Mouse (Mus musculus) CH12.LX (cell line): ENCODE results near the gene Psmd9. TPM values are rescaled to one million over a fixed set of nuclear protein-coding genes. Genes with fewer than 3 reads are reported as not detected.

ENCODE experiments used
- DNase-seq: peaks from one replicate; pipeline ENCODE4 v3.0.0-alpha.2; 2013; ENCODE audit errors: extremely low read depth
- H3K27ac ChIP-seq: 2 replicates; pipeline ENCODE4 v1.5.1; 2012; ENCODE audit warnings: low read depth, mild to moderate bottlenecking, control low read depth, moderate library complexity; ENCODE audit not compliant: insufficient read depth
- H3K27me3 ChIP-seq: replicated peaks from 2 replicates; pipeline ENCODE3; 2012; ENCODE audit warnings: inconsistent platforms
- H3K36me3 ChIP-seq, 2 experiments: replicated peaks in 1 of 2; 2 replicates each; pipeline versions ENCODE3 to v1.6.1; 2012; ENCODE audit warnings: inconsistent platforms in 1 of 2, low read length in 1 of 2, mild to moderate bottlenecking in 1 of 2, mixed read lengths in 1 of 2, moderate library complexity in 1 of 2; ENCODE audit not compliant: control insufficient read depth in 1 of 2, insufficient read depth in 1 of 2
- H3K4me1 ChIP-seq, 2 experiments: 2 replicates each; pipeline ENCODE4 v1.6.1; 2012; ENCODE audit warnings: inconsistent platforms in 1 of 2, moderate library complexity in 1 of 2; ENCODE audit not compliant: insufficient read depth in 2 of 2, control insufficient read depth in 1 of 2
- H3K4me2 ChIP-seq: 2 replicates; pipeline ENCODE4 v1.6.1; 2012; ENCODE audit warnings: low read depth, mild to moderate bottlenecking, control low read depth; ENCODE audit not compliant: poor library complexity, insufficient read depth, severe bottlenecking
- H3K4me3 ChIP-seq, 3 experiments: fragments of 150-350 bp in 1 of 3; sonication (generic) in 1 of 3; replicated peaks in 1 of 3; 2 replicates each; pipeline versions ENCODE3 to v1.5.1; 2011 to 2012; ENCODE audit warnings: low read depth in 2 of 3, low read length in 2 of 3, mild to moderate bottlenecking in 2 of 3, moderate library complexity in 2 of 3, control low read depth in 1 of 3, improper control_type of control experiment in 1 of 3, inconsistent platforms in 1 of 3, mixed read lengths in 1 of 3; ENCODE audit not compliant: poor library complexity in 1 of 3
- H3K79me2 ChIP-seq: replicated peaks from 2 replicates; pipeline ENCODE4 v1.6.1; 2012; ENCODE audit warnings: mild to moderate bottlenecking, moderate library complexity; ENCODE audit not compliant: control insufficient read depth, poor library complexity, insufficient read depth, severe bottlenecking; ENCODE audit errors: extremely low read depth
- H3K9ac ChIP-seq: 2 replicates; pipeline ENCODE4 v1.6.1; 2012; ENCODE audit warnings: low read depth, mild to moderate bottlenecking, control low read depth, moderate library complexity; ENCODE audit not compliant: insufficient read depth
- H3K9me3 ChIP-seq: replicated peaks from 2 replicates; pipeline ENCODE3; 2012; ENCODE audit warnings: low read length, inconsistent platforms, mixed read lengths
- CHD1 ChIP-seq: IDR thresholded peaks from 2 replicates; pipeline ENCODE4 v1.6.1; 2012; ENCODE audit warnings: low read depth, low read length, improper control_type of control experiment, inconsistent platforms
- CHD2 ChIP-seq: IDR thresholded peaks from 2 replicates; pipeline ENCODE4 v1.6.1; 2011; ENCODE audit warnings: low read length, improper control_type of control experiment
- CTCF ChIP-seq, 2 experiments: IDR thresholded peaks in 1 of 2; conservative IDR thresholded peaks in 1 of 2; 2 replicates each; pipeline ENCODE4 v1.5.1; 2011 to 2012; ENCODE audit warnings: low read depth in 2 of 2, low read length in 2 of 2, improper control_type of control experiment in 1 of 2, inconsistent platforms in 1 of 2, mild to moderate bottlenecking in 1 of 2, moderate library complexity in 1 of 2
- ELF1 ChIP-seq: IDR thresholded peaks from 2 replicates; pipeline ENCODE4 v1.6.1; 2014; ENCODE audit warnings: low read depth, mild to moderate bottlenecking, inconsistent platforms, low read length, improper control_type of control experiment
- ETS1 ChIP-seq: conservative IDR thresholded peaks from 2 replicates; pipeline ENCODE4 v1.6.1; 2012; ENCODE audit warnings: low read depth, mild to moderate bottlenecking, inconsistent platforms, low read length, improper control_type of control experiment, moderate library complexity
- HCFC1 ChIP-seq: IDR thresholded peaks from 2 replicates; pipeline ENCODE4 v1.6.1; 2012; ENCODE audit warnings: low read depth, mild to moderate bottlenecking, inconsistent platforms, low read length, improper control_type of control experiment
- IRF4 ChIP-seq: IDR thresholded peaks from 2 replicates; pipeline ENCODE4 v1.6.1; 2014; ENCODE audit warnings: low read depth, mild to moderate bottlenecking, inconsistent platforms, low read length, improper control_type of control experiment
- KAT2A ChIP-seq: IDR thresholded peaks from 2 replicates; pipeline ENCODE4 v1.6.1; 2012; ENCODE audit warnings: low read length, improper control_type of control experiment, inconsistent platforms; ENCODE audit not compliant: insufficient replicate concordance
- MAFK ChIP-seq: IDR thresholded peaks from 2 replicates; pipeline ENCODE4 v1.6.1; 2011; ENCODE audit warnings: low read length, improper control_type of control experiment; ENCODE audit not compliant: insufficient replicate concordance
- MAX ChIP-seq: IDR thresholded peaks from 2 replicates; pipeline ENCODE4 v1.6.1; 2011; ENCODE audit warnings: low read length, improper control_type of control experiment
- MAZ ChIP-seq: IDR thresholded peaks from 2 replicates; pipeline ENCODE4 v1.6.1; 2012; ENCODE audit warnings: low read depth, mild to moderate bottlenecking, inconsistent platforms, low read length, improper control_type of control experiment, moderate library complexity
- MEF2A ChIP-seq: IDR thresholded peaks from 2 replicates; pipeline ENCODE4 v1.6.1; 2014; ENCODE audit warnings: low read depth, mild to moderate bottlenecking, inconsistent platforms, low read length, improper control_type of control experiment, borderline replicate concordance
- MXI1 ChIP-seq: IDR thresholded peaks from 2 replicates; pipeline ENCODE4 v1.6.1; 2011; ENCODE audit warnings: mild to moderate bottlenecking, low read depth, low read length, improper control_type of control experiment
- MYC ChIP-seq: IDR thresholded peaks from 2 replicates; pipeline ENCODE4 v1.6.1; 2011; ENCODE audit warnings: low read depth, mild to moderate bottlenecking, improper control_type of control experiment, low read length
- NELFE ChIP-seq: IDR thresholded peaks from 2 replicates; pipeline ENCODE4 v1.6.1; 2011; ENCODE audit warnings: low read depth, low read length, improper control_type of control experiment
- NRF1 ChIP-seq: IDR thresholded peaks from 2 replicates; pipeline ENCODE4 v1.6.1; 2014; ENCODE audit warnings: low read depth, mild to moderate bottlenecking, inconsistent platforms, low read length, improper control_type of control experiment, moderate library complexity
- PAX5 ChIP-seq: IDR thresholded peaks from 2 replicates; pipeline ENCODE4 v1.6.1; 2012; ENCODE audit warnings: low read length, inconsistent platforms, mixed read lengths
- RAD21 ChIP-seq: IDR thresholded peaks from 2 replicates; pipeline ENCODE4 v1.6.1; 2011; ENCODE audit warnings: low read depth, mild to moderate bottlenecking, low read length, improper control_type of control experiment, moderate library complexity
- SIN3A ChIP-seq: IDR thresholded peaks from 2 replicates; pipeline ENCODE4 v1.6.1; 2012; ENCODE audit warnings: low read length, improper control_type of control experiment, inconsistent platforms
- SMC3 ChIP-seq: IDR thresholded peaks from 2 replicates; pipeline ENCODE4 v1.6.1; 2011; ENCODE audit warnings: low read depth, low read length, improper control_type of control experiment
- TBP ChIP-seq: conservative IDR thresholded peaks from 2 replicates; pipeline ENCODE4 v1.6.1; 2011; ENCODE audit warnings: low read depth, low read length, improper control_type of control experiment
- TCF12 ChIP-seq: IDR thresholded peaks from 2 replicates; pipeline ENCODE4 v1.6.1; 2014; ENCODE audit warnings: low read depth, mild to moderate bottlenecking, inconsistent platforms, low read length, improper control_type of control experiment
- USF1 ChIP-seq: IDR thresholded peaks from 2 replicates; pipeline ENCODE4 v1.6.1; 2014; ENCODE audit warnings: low read depth, mild to moderate bottlenecking, inconsistent platforms, low read length, improper control_type of control experiment
- ZC3H11A ChIP-seq: IDR thresholded peaks from 2 replicates; pipeline ENCODE4 v1.6.1; 2012; ENCODE audit warnings: low read depth, mild to moderate bottlenecking, inconsistent platforms, low read length, improper control_type of control experiment
- ZKSCAN1 ChIP-seq: IDR thresholded peaks from 2 replicates; pipeline ENCODE4 v1.6.1; 2012; ENCODE audit warnings: low read depth, inconsistent platforms, low read length, improper control_type of control experiment, borderline replicate concordance
- ZNF384 ChIP-seq: IDR thresholded peaks from 2 replicates; pipeline ENCODE4 v1.6.1; 2012; ENCODE audit warnings: low read depth, low read length, improper control_type of control experiment, inconsistent platforms
- dilution Hi-C: fragments of 300-500 bp; cut with MboI; formaldehyde crosslinking; loops from 2 replicates; pipeline ENCODE4 v1.14.3; 2020; ENCODE audit warnings: low sequenced_read_pairs; ENCODE audit not compliant: extremely low pct_unique_long_range_greater_than_20kb, extremely low pct_ligation_motif_present
- in situ Hi-C: fragments of 300-500 bp; cut with MboI; formaldehyde crosslinking; loops from 3 replicates; pipeline ENCODE4 v1.14.3; 2019; ENCODE audit warnings: low sequenced_read_pairs, low pct_ligation_motif_present, low pct_unique_long_range_greater_than_20kb, mixed read lengths
- polyA plus RNA-seq: library from polyadenylated mRNA; unstranded; fragments of >175 nt; gene quantifications from 2 replicates; pipeline ENCODE4 v1.2.1, GENCODE M21; 2012; ENCODE audit warnings: low read depth; ENCODE audit not compliant: insufficient read length
- total RNA-seq, 2 experiments: library from RNA; depleted of rRNA; stranded (reverse); fragments of 300-350 nt in 1 of 2; fragments of >200 nt in 1 of 2; gene quantifications; 2 replicates each; pipeline ENCODE4 v1.2.3; 2012 to 2014

Gene Psmd9
- total and polyA plus RNA-seq, 3 experiments, result 30.8 to 38.0 (median 35.5) TPM

DNA sequence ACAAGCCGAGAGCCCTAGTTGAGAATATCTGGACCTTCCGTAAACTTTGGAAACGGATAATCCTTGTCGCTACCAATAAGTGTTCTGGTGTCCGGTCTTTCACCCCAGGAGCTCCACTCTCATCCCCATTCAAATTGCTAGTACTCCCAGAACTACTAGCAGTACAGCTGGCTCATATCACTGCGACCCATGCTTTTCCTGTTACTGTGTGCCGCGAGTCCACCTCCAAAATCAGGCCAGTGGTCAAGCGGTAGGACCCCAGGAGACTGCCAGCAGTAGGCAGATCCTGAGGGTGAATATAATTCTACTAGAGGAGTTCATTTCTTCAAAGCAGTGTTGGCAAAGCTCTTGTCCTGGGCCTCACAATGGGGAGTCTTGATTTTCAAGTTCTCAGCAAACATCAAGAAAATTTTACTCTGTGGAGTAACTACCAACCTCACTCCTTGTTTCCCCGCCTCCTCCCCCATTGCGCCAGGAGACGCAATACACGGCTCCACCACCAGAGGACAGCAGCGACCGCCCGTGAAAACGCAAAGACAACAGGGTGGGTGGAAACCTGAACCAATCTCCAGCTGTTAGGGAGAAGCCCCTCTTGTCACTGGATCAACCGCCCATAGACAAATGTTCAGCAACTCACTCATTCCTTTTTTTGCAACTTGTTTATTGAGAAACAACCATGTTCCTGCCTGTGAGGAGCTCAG lies 36.0 kb upstream of the Psmd9 start:
- TF ChIP-seq PAX5, result no peak
- TF ChIP-seq MEF2A, result no peak
- no peak for TF ChIP-seq ELF1
- TF ChIP-seq SIN3A, result 0 out of 2 replicates have a peak, but pooled peaks have one; percentile 79
- no peak for TF ChIP-seq TBP
- no peak for TF ChIP-seq MAFK
- no peak for TF ChIP-seq NRF1
- TF ChIP-seq CHD2, result peak; percentile 74
- TF ChIP-seq NELFE, result peak; percentile 56; the same call in 1 of the 2 replicates
- TF ChIP-seq USF1, result no peak
- peak; percentile 98 for TF ChIP-seq SMC3
- peak; percentile 76; the same call in 1 of the 2 replicates for TF ChIP-seq MAZ
- TF ChIP-seq CHD1, result no peak
- 0 out of 2 replicates have a peak, but pooled peaks have one; percentile 1 for TF ChIP-seq MAX
- no peak for TF ChIP-seq ZNF384
- TF ChIP-seq HCFC1, result no peak
- TF ChIP-seq KAT2A, result no peak
- peak; percentile 61 for TF ChIP-seq ZC3H11A
- TF ChIP-seq CTCF (conservative IDR thresholded peaks at IDR 0.05 in 1 of 2, IDR thresholded peaks at IDR 0.05 in 1 of 2; ENCODE audit: low read depth in 2 of 2, low read length in 2 of 2), result peak; percentile 92 to 99
- TF ChIP-seq TCF12, result 0 out of 2 replicates have a peak, but pooled peaks have one; percentile 24
- TF ChIP-seq MXI1, result no peak
- TF ChIP-seq MYC, result no peak
- no peak for TF ChIP-seq ETS1
- peak; percentile 93 for TF ChIP-seq RAD21
- TF ChIP-seq ZKSCAN1, result no peak
- peak; percentile 13; the same call in 1 of the 2 replicates for TF ChIP-seq IRF4
- peak; percentile 70 for DNase-seq

More for the DNA sequence above, 36.0 kb upstream of the Psmd9 start:
- Histone ChIP-seq H3K27ac (peak overlapping the region; percentile 29; the same call in 1 of the 2 replicates), H3K4me3 (no peak overlapping the region), H3K27me3 (no peaks in the 10 kb centered on the region), H3K4me1 (peaks cover 10 to 81% of the 10 kb centered on the region in 2 experiments), H3K36me3 (peaks cover 25 to 57% of the 10 kb centered on the region in 2 experiments), H3K4me2 (no peak overlapping the region), H3K9me3 (no peaks in the 10 kb centered on the region), H3K9ac (no peak overlapping the region), H3K79me2 (peaks cover 45% of the 10 kb centered on the region)
- dilution Hi-C loops, result no loop called here
- in situ Hi-C loops, result loop anchor here (5.0 kb wide), 1 partner anchor 71 kb away; no protein-coding TSS in a partner anchor
